Mouse (Mus musculus) cerebellum, adult 2 months (tissue): ENCODE results near the gene Npas3.

Source experiments
- CTCF ChIP-seq: fragments of 200-500 bp; IDR thresholded peaks from 2 replicates; pipeline ENCODE4 v1.5.1; 2011; ENCODE audit warnings: low read depth, mild to moderate bottlenecking, control low read depth, low read length, moderate library complexity, borderline replicate concordance; ENCODE audit not compliant: insufficient read depth
- POLR2A ChIP-seq: fragments of 200-500 bp; IDR thresholded peaks from 2 replicates; pipeline ENCODE4 v1.6.1; 2011; ENCODE audit warnings: low read length, control low read depth, borderline replicate concordance; ENCODE audit not compliant: insufficient read depth

- TF ChIP-seq CTCF (no peak), POLR2A (no peak)
Measured at GRCm38 (mm10) chr12:54037602-54038001, 789.1 kb downstream of the Npas3 start.
